Mouse (Mus musculus) liver, embryonic 14.5 days (tissue): ENCODE results near the gene Mrpl54. TPM values are rescaled to one million over a fixed set of nuclear protein-coding genes. Genes with fewer than 3 reads are reported as not detected.

ENCODE experiments used
- ATAC-seq: fragments of 200-750 bp; cut with Nextera tagmentation; 2 replicates; pipeline ENCODE4 v1.8.0; 2017; ENCODE audit warnings: moderate number of reproducible peaks, mild to moderate bottlenecking, moderate library complexity; ENCODE audit not compliant: insufficient read depth
- DNase-seq, 3 experiments: peaks; one replicate each; pipeline ENCODE4 v3.0.0-alpha.2; 2012 to 2013; ENCODE audit warnings: low read depth in 3 of 3, low spot score in 3 of 3
- H3K27ac ChIP-seq: fragments of 300-500 bp; sonication (generic); 2 replicates; pipeline ENCODE4 v1.5.1; 2014; ENCODE audit warnings: moderate library complexity, mild to moderate bottlenecking, control low read depth, inconsistent platforms
- H3K27me3 ChIP-seq: fragments of 300-500 bp; sonication (generic); 2 replicates; pipeline ENCODE4 v1.6.1; 2014; ENCODE audit warnings: mild to moderate bottlenecking, low read length, moderate library complexity; ENCODE audit not compliant: control insufficient read depth, insufficient read depth
- H3K36me3 ChIP-seq: fragments of 300-500 bp; sonication (generic); replicated peaks from 2 replicates; pipeline ENCODE4 v1.6.1; 2014; ENCODE audit warnings: low read depth; ENCODE audit not compliant: control insufficient read depth, insufficient read depth
- H3K4me1 ChIP-seq, 2 experiments: fragments of 200-500 bp in 1 of 2; fragments of 300-500 bp in 1 of 2; sonication (generic) in 1 of 2; replicated peaks; 2 replicates each; pipeline ENCODE4 v1.6.1; 2012 to 2014; ENCODE audit warnings: antibody characterized with exemption in 1 of 2, inconsistent platforms in 1 of 2, low read length in 1 of 2; ENCODE audit not compliant: control insufficient read depth in 2 of 2, insufficient read depth in 2 of 2
- H3K4me2 ChIP-seq: fragments of 300-500 bp; sonication (generic); 2 replicates; pipeline ENCODE4 v1.6.1; 2014; ENCODE audit warnings: low read depth, mild to moderate bottlenecking, control low read depth, moderate library complexity
- H3K4me3 ChIP-seq, 2 experiments: fragments of 200-500 bp in 1 of 2; fragments of 300-500 bp in 1 of 2; sonication (generic) in 1 of 2; 2 replicates each; pipeline ENCODE4 v1.5.1; 2012 to 2014; ENCODE audit warnings: low read depth in 2 of 2, low read length in 2 of 2, mild to moderate bottlenecking in 2 of 2, control low read depth in 1 of 2, inconsistent platforms in 1 of 2, moderate library complexity in 1 of 2; ENCODE audit not compliant: insufficient read depth in 1 of 2
- H3K9ac ChIP-seq: fragments of 300-500 bp; sonication (generic); replicated peaks from 2 replicates; pipeline ENCODE4 v1.6.1; 2014; ENCODE audit warnings: mild to moderate bottlenecking, control low read depth, moderate library complexity
- H3K9me3 ChIP-seq: fragments of 300-500 bp; sonication (generic); 2 replicates; pipeline ENCODE4 v1.6.1; 2016; ENCODE audit warnings: low read length, mixed read lengths; ENCODE audit not compliant: control insufficient read depth
- CTCF ChIP-seq: IDR thresholded peaks from 2 replicates; pipeline ENCODE4 v1.5.1; 2016; ENCODE audit warnings: antibody characterized with exemption, low read depth, control low read depth
- EP300 ChIP-seq: IDR thresholded peaks from 2 replicates; pipeline ENCODE4 v1.6.1; 2016; ENCODE audit warnings: antibody characterized with exemption, low read depth
- WGBS: fragments of 180-500 bp; shearing (Covaris S2); extraction: QIAGEN DNeasy Blood & Tissue Kit; methylation state at CpG from one replicate; pipeline ENCODE4 v1.1.7; 2014; ENCODE audit not compliant: insufficient replicate concordance; 5-methylcytosine and 5-hydroxymethylcytosine counted together
- polyA plus RNA-seq, 2 experiments: library from polyadenylated mRNA; depleted of rRNA in 1 of 2; stranded (reverse) in 1 of 2; unstranded in 1 of 2; fragments of >200 nt; fragmentation: Nextera tagmentation in 1 of 2; extraction: Ambion mirVana in 1 of 2; gene quantifications; 2 replicates each; pipeline versions ENCODE4 v1.2.1 to v1.2.3; 2012 to 2014

Gene Mrpl54
- polyA plus RNA-seq, 2 experiments: 49.9 to 113 TPM

GRCm38 (mm10) chr10:81290698-81291460 is 24.1 kb upstream of the Mrpl54 start:
- H3K4me3 ChIP-seq: no peak overlapping the region

GRCm38 (mm10) chr10:81289811-81290210 is 23.1 kb upstream of the Mrpl54 start:
- no peaks in the 10 kb centered on the region for H3K9me3 ChIP-seq
- H3K27ac ChIP-seq: no peak overlapping the region
- no peaks in the 10 kb centered on the region for H3K36me3 ChIP-seq
- ATAC-seq (no peak), DNase-seq (no peak)
- no peak for TF ChIP-seq EP300
- no peak for TF ChIP-seq CTCF
- no peak overlapping the region for H3K9ac ChIP-seq
- no peak overlapping the region for H3K4me2 ChIP-seq
- 59% methylated on average over 14 of the region's 14 CpGs for WGBS
- no peak overlapping the region for H3K4me3 ChIP-seq
- H3K4me1 ChIP-seq: peaks cover 19 to 32% of the 10 kb centered on the region in 2 experiments
- peaks cover 9% of the 10 kb centered on the region for H3K27me3 ChIP-seq

More at GRCm38 (mm10) chr10:81290698-81291460, 24.1 kb upstream of the Mrpl54 start:
- no peak overlapping the region for H3K27ac ChIP-seq
- no peak for DNase-seq
- H3K9ac ChIP-seq: no peak overlapping the region
- H3K4me2 ChIP-seq: no peak overlapping the region
- TF ChIP-seq EP300 (no peak), CTCF (no peak)
- WGBS: 52% methylated on average over 24 of the region's 24 CpGs
- H3K27me3 ChIP-seq: no peaks in the 10 kb centered on the region; the same call in 1 of the 2 replicates
- no peaks in the 10 kb centered on the region for H3K36me3 ChIP-seq
- H3K4me1 ChIP-seq: peaks cover 17 to 35% of the 10 kb centered on the region in 2 experiments
- no peak for ATAC-seq
- H3K9me3 ChIP-seq: no peaks in the 10 kb centered on the region

GRCm38 (mm10) chr10:81289278-81289677 is 22.5 kb upstream of the Mrpl54 start:
- no peak for ATAC-seq
- Histone ChIP-seq H3K36me3 (no peaks in the 10 kb centered on the region), H3K4me1 (peaks cover 15 to 27% of the 10 kb centered on the region in 2 experiments), H3K4me2 (no peak overlapping the region), H3K4me3 (no peak overlapping the region), H3K9ac (no peak overlapping the region), H3K27ac (no peak overlapping the region), H3K9me3 (no peaks in the 10 kb centered on the region), H3K27me3 (peaks cover 14% of the 10 kb centered on the region)
- DNase-seq: peak in 1 of 3 experiments; percentile 47
- TF ChIP-seq EP300: no peak
- peak; percentile 96 for TF ChIP-seq CTCF
- WGBS: 8% methylated on average over 7 of the region's 7 CpGs

GRCm38 (mm10) chr10:81288601-81289000 is 21.9 kb upstream of the Mrpl54 start:
- Histone ChIP-seq H3K4me3 (no peak overlapping the region), H3K4me2 (no peak overlapping the region), H3K9ac (no peak overlapping the region), H3K36me3 (no peaks in the 10 kb centered on the region), H3K27me3 (peaks cover 21% of the 10 kb centered on the region), H3K9me3 (no peaks in the 10 kb centered on the region), H3K27ac (no peak overlapping the region), H3K4me1 (peaks cover 10 to 20% of the 10 kb centered on the region in 2 experiments; a peak in 3 of 4 replicates)
- ATAC-seq (no peak), DNase-seq (no peak)
- peak; percentile 80 for TF ChIP-seq CTCF
- no peak for TF ChIP-seq EP300
- 21% methylated on average over 6 of the region's 6 CpGs for WGBS

- peak; percentile 49 to 62 (median 51) for DNase-seq
- Histone ChIP-seq H3K9ac (no peak overlapping the region), H3K9me3 (no peaks in the 10 kb centered on the region), H3K36me3 (no peaks in the 10 kb centered on the region), H3K4me1 (peaks cover 10 to 20% of the 10 kb centered on the region in 2 experiments; a peak in 3 of 4 replicates), H3K27me3 (peaks cover 21% of the 10 kb centered on the region), H3K4me2 (no peak overlapping the region), H3K27ac (no peak overlapping the region), H3K4me3 (no peak overlapping the region)
- no peak for ATAC-seq
- WGBS: 57% methylated on average over 8 of the region's 8 CpGs
- TF ChIP-seq EP300 (no peak), CTCF (peak; percentile 99)
Measured at GRCm38 (mm10) chr10:81287513-81288157, 20.9 kb upstream of the Mrpl54 start.
